Mouse (Mus musculus): ENCODE results near the gene P2rx4. TPM values are rescaled to one million over a fixed set of nuclear protein-coding genes. Genes with fewer than 3 reads are reported as not detected.

Gene P2rx4
- total and polyA plus RNA-seq, 2 experiments from 2014 or later: 22.3 to 54.2 TPM

DNA sequence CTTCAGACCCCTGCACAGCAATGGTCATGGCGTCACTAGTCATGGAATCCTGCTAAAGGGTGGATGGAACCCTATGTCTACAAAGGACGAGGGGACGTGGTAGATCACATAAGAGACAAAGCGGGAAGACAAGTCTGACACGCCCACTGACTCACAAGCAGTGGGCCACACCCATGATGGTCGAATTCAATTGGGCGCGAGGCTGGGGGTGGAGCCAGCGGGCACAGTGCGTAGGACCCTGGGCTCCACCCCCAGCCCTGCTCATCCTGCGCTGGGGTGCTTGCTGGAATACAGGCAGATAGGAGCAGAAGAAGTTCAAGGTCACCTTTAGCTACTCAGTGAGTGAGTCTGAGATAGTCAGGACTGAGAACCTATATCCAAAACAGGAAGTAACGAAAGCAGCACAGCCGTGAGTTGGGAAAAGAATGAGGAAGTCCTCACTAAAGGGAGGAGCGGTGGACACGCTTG is 61.8 kb downstream of the P2rx4 start:
- DNase-seq (ENCODE audit: low spot score): no peak
- 84% methylated on average over 15 of the region's 15 CpGs for WGBS
- Histone ChIP-seq H3K27me3 (ENCODE audit: control insufficient read depth, insufficient read depth, low read length) (no peaks in the 10 kb centered on the region), H3K4me1 (ENCODE audit: control insufficient read depth, insufficient read depth) (peaks cover 6% of the 10 kb centered on the region; the same call in 1 of the 2 replicates), H3K27ac (ENCODE audit: low read depth) (no peak overlapping the region), H3K36me3 (replicated peaks; ENCODE audit: control insufficient read depth, insufficient read depth, low read length) (0 out of 2 replicates have a peak, but pooled peaks cover 3% of the 10 kb centered on the region), H3K4me2 (ENCODE audit: low read depth, low read length) (no peak overlapping the region), H3K4me3 (ENCODE audit: low read depth, low read length) (no peak overlapping the region), H3K9ac (replicated peaks; ENCODE audit: low read depth, low read length) (no peak overlapping the region), H3K9me3 (replicated peaks; ENCODE audit: control insufficient read depth, low read length) (no peaks in the 10 kb centered on the region)
- TF ChIP-seq EP300 (IDR thresholded peaks at IDR 0.05; ENCODE audit: low read depth) (no peak), CTCF (IDR thresholded peaks at IDR 0.05; ENCODE audit: low read depth) (no peak)
- ATAC-seq (ENCODE audit: insufficient read depth, low read depth): peak; percentile 22; the same call in 1 of the 2 replicates

GRCm38 (mm10) chr5:122770304-122770703 is 63.0 kb downstream of the P2rx4 start:
- peak; percentile 25; the same call in 1 of the 2 replicates for ATAC-seq (ENCODE audit: insufficient read depth, low read depth)
- Histone ChIP-seq H3K4me1 (ENCODE audit: control insufficient read depth, insufficient read depth) (peaks cover 6% of the 10 kb centered on the region; the same call in 1 of the 2 replicates), H3K27me3 (ENCODE audit: control insufficient read depth, insufficient read depth, low read length) (no peaks in the 10 kb centered on the region), H3K36me3 (replicated peaks; ENCODE audit: control insufficient read depth, insufficient read depth, low read length) (0 out of 2 replicates have a peak, but pooled peaks cover 3% of the 10 kb centered on the region), H3K9me3 (replicated peaks; ENCODE audit: control insufficient read depth, low read length) (no peaks in the 10 kb centered on the region), H3K27ac (ENCODE audit: low read depth) (peak overlapping the region; percentile 77), H3K9ac (replicated peaks; ENCODE audit: low read depth, low read length) (no peak overlapping the region; the same call in 1 of the 2 replicates), H3K4me3 (ENCODE audit: low read depth, low read length) (no peak overlapping the region), H3K4me2 (ENCODE audit: low read depth, low read length) (0 out of 2 replicates have a peak overlapping the region, but pooled peaks have one; percentile 28)
- TF ChIP-seq EP300 (IDR thresholded peaks at IDR 0.05; ENCODE audit: low read depth) (no peak), CTCF (IDR thresholded peaks at IDR 0.05; ENCODE audit: low read depth) (no peak)
- WGBS: 59% methylated on average over 7 of the region's 7 CpGs
- DNase-seq (ENCODE audit: low spot score): no peak

DNA sequence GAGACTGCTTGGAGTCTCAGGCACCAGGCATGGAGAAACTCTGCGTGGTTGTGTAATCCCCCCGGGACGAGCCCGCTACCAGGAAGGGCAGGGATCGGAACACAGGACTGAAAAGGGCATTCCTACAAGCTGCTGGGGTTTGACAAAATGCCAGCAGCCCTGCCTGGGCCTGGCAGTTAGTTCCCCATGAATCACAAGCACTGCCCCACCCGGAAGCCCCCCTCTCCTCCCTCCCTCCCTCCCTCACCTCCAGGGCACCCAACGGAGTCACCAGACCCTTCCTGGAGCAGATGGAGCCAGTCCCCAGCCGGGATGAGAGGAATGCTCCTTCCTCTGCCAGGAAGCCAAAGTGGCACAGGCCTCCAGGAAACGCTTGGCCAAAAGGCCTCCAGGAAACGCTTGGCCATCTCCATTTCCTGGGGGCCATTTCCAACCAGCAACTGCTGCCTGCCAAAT is 63.5 kb downstream of the P2rx4 start:
- ATAC-seq (ENCODE audit: insufficient read depth, low read depth): peak; percentile 40
- Histone ChIP-seq H3K9me3 (replicated peaks; ENCODE audit: control insufficient read depth, low read length) (no peaks in the 10 kb centered on the region), H3K36me3 (replicated peaks; ENCODE audit: control insufficient read depth, insufficient read depth, low read length) (0 out of 2 replicates have a peak, but pooled peaks cover 3% of the 10 kb centered on the region), H3K27me3 (ENCODE audit: control insufficient read depth, insufficient read depth, low read length) (no peaks in the 10 kb centered on the region), H3K4me2 (ENCODE audit: low read depth, low read length) (peak overlapping the region; percentile 28), H3K27ac (ENCODE audit: low read depth) (peak overlapping the region; percentile 77), H3K4me3 (ENCODE audit: low read depth, low read length) (no peak overlapping the region), H3K9ac (replicated peaks; ENCODE audit: low read depth, low read length) (no peak overlapping the region; the same call in 1 of the 2 replicates), H3K4me1 (ENCODE audit: control insufficient read depth, insufficient read depth) (peaks cover 6% of the 10 kb centered on the region; the same call in 1 of the 2 replicates)
- no peak for TF ChIP-seq EP300 (IDR thresholded peaks at IDR 0.05; ENCODE audit: low read depth)
- TF ChIP-seq CTCF (IDR thresholded peaks at IDR 0.05; ENCODE audit: low read depth): no peak
- peak; percentile 59 for DNase-seq (ENCODE audit: low spot score)
- 38% methylated on average over 10 of the region's 10 CpGs for WGBS

- TF ChIP-seq EP300 (IDR thresholded peaks at IDR 0.05; ENCODE audit: low read depth) (no peak), CTCF (IDR thresholded peaks at IDR 0.05; ENCODE audit: low read depth) (no peak)
- DNase-seq (ENCODE audit: low spot score): no peak
- 71% methylated on average over 9 of the region's 9 CpGs for WGBS
- ATAC-seq (ENCODE audit: insufficient read depth, low read depth): no peak
- no peaks in the 10 kb centered on the region for H3K27me3 ChIP-seq (ENCODE audit: control insufficient read depth, insufficient read depth, low read length)
- H3K36me3 ChIP-seq (replicated peaks; ENCODE audit: control insufficient read depth, insufficient read depth, low read length): no peaks in the 10 kb centered on the region
- no peak overlapping the region for H3K4me2 ChIP-seq (ENCODE audit: low read depth, low read length)
- H3K4me1 ChIP-seq (ENCODE audit: control insufficient read depth, insufficient read depth): peaks cover 6% of the 10 kb centered on the region; the same call in 1 of the 2 replicates
- no peak overlapping the region for H3K4me3 ChIP-seq (ENCODE audit: low read depth, low read length)
- peak overlapping the region; percentile 77; the same call in 1 of the 2 replicates for H3K27ac ChIP-seq (ENCODE audit: low read depth)
- no peaks in the 10 kb centered on the region for H3K9me3 ChIP-seq (replicated peaks; ENCODE audit: control insufficient read depth, low read length)
- no peak overlapping the region for H3K9ac ChIP-seq (replicated peaks; ENCODE audit: low read depth, low read length)
Observed at GRCm38 (mm10) chr5:122771428-122771827, 64.1 kb downstream of the P2rx4 start.

DNA sequence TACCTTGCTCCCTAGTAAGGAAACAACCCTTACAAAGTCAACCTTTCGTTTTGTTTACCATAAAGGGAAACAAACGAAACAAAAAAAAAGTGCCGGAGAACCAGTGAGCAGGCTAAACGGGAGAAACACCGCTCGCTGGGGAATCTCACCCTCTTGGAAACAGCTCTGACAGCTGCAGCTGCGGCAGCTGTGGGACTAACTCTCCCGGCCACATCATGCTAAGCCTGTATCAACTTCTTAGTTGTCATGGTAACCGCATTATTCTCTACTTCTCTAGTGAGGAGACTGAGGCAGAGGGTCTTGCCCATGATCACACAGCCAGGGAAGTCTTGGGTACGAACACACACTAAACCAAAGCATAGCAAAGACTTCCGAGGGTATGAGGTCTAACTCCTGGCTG is 66.4 kb downstream of the P2rx4 start:
- TF ChIP-seq EP300 (IDR thresholded peaks at IDR 0.05; ENCODE audit: low read depth): no peak
- no peak for DNase-seq (ENCODE audit: low spot score)
- ATAC-seq (ENCODE audit: insufficient read depth, low read depth): no peak
- no peak overlapping the region for H3K4me3 ChIP-seq (ENCODE audit: low read depth, low read length)
- no peaks in the 10 kb centered on the region for H3K9me3 ChIP-seq (replicated peaks; ENCODE audit: control insufficient read depth, low read length)
- H3K4me1 ChIP-seq (ENCODE audit: control insufficient read depth, insufficient read depth): peaks cover 12% of the 10 kb centered on the region
- H3K27me3 ChIP-seq (ENCODE audit: control insufficient read depth, insufficient read depth, low read length): no peaks in the 10 kb centered on the region
- no peak overlapping the region for H3K27ac ChIP-seq (ENCODE audit: low read depth)
- 82% methylated on average over 11 of the region's 11 CpGs for WGBS
- H3K9ac ChIP-seq (replicated peaks; ENCODE audit: low read depth, low read length): no peak overlapping the region
- no peaks in the 10 kb centered on the region for H3K36me3 ChIP-seq (replicated peaks; ENCODE audit: control insufficient read depth, insufficient read depth, low read length)
- H3K4me2 ChIP-seq (ENCODE audit: low read depth, low read length): no peak overlapping the region

All from heart, postnatal 0 days (tissue).